Mouse (Mus musculus) c-Kit-positive CD71-negative TER-119-negative erythroid progenitor cells, embryonic 14.5 days (primary cell): ENCODE data around the gene Tshr.

Experiments used
- DNase-seq: peaks from one replicate; pipeline ENCODE4 v3.0.0-alpha.2; 2013; ENCODE audit warnings: low read depth

Gene Tshr

DNA sequence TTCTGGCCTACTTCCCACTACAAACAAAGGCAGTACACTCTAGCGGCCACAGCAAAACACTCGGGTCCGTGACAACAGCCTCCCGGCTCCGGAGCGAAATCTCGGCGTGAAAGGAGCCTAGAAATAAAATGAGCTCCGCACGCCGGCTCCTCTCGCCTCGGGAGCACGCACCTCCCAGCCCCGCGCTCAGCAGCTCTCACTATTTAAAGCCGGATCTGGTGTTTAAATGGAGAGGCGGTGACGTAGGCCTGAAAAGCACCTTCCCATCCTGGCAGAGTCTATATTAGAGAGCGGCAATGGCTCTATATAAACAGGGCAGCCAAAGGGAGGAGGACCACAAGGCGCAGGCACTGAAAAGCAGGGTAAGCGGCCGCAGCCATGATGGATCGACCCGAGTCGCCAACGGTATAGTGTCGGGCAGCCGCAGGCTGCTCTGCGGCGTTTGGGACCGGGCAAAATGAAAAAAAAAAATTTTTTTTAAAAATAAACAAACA, 203.9 kb downstream of the Tshr start:
- peak; percentile 91 for DNase-seq

DNA sequence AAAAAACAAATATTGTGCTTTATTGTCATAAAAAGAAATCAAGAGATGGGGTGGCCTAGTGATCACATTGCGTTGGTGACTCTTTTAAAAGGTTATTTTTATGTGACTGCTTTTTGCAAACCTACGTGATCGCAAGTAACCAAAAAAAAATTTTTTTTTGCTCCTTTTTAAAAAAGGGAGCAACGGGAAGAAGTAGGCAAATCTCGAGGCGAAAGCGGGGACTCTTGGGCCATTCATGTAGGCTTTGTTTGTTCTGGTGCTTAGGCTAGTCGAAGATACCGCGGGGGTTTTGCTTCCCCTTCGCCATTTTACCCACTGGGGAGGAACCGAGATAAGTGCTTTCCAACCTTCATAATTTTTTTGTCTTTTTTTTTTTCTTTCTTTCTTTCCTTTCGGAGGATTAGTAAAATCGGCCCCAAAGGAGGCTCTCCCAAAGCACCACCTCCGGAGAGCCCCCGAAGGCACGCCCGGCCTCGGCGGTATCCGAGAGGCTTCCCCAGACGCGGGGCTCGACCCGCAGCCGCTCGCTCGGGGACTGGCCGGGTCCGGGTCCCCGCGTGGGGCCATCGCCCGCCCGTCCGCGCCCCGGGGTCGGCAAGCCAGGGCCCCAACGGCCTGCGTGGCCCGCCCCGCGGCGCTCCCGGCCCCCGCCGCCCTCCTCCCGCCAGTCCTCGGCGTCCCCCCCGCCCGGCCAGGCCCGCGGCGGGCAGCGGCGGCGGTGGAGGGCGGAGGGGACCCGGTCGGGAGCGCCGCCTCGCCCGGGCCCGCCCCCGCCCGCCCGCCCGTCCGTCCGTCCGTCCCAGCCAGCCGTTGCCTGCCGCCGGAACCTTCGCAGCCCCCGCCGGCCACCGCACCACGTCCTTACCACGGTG, 204.5 kb downstream of the Tshr start:
- peak; percentile 36 for DNase-seq

DNA sequence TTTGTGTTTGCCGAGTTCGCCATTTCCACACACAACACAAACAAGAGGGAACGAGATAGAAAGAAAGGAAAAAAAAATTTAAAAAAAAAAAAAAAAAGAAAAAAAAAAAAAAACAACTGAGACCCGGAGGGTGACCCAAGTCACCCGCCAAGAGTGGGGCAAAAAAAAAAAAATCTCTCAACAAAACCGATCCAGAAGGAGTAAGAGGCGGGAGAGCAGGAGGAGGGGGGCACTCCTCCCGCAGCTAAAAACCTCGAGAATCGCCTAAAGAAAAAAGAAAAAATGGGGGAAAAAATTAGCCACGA, 205.1 kb downstream of the Tshr start:
- no peak for DNase-seq

DNA sequence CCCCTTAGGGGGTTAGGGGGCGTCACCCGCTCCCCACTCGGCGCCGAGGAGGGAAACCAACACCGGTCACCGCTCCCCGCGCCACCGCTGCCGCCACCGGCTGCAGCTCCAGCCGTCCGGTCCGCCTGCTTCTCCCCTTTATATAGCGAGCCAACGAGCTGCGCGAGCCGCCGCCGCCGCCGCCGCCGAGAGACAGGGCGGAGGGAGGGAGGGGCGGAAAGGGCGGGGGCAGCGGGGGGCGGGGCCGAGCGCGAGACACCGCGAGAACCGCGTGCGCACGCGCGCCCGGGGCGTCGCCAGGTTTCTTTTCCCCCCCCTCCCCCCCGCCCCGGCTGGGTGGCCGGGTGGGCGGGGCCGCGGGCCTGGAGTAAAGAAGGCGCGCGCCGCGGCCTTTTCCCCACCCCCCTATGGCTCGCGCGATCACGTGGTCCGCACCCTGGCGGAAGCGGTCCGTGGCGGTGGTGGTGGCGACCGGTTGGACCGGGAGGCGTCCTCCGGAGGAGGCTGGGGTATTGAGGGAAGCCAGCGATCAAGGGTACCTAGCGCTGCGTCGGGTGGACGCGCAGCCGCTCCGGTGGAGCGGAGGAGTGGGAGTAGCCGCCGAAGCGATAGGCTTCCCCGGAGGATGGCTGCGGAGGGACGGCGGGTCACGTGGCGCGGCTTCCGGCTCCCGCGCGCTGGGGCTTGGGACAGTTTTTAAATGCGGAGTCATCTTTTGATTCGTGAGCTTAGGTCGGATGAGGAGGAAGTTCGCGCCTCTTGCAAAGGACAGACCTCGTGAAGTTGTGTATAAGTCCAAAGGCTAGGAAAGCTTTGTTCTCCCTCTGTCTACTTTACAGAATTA, 205.7 kb downstream of the Tshr start, which contains the start of gene Gtf2a1:
TSS of gene Gtf2a1 (minus strand) at position 641 of the 844 bp plus-strand sequence.
- DNase-seq = peak; percentile 91

DNA sequence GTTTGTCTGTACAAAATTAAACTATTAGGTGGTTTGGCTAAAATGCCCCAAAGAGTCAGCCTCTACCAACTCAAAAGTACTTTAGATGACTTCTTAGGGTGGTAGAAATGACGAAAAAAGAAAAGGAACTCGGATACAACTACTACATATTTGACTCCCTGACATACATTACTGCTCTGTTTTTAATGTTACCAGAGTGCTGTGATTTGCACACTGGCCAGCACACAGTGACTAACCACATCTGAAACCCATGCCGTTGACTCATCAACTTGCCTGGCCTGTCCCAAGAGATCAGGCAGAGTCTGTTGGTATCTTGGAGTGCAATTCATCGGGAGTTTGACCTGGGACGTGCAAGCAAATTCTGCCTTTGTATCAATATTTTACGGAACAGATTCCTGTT, 206.4 kb downstream of the Tshr start:
- DNase-seq = peak; percentile 35

DNA sequence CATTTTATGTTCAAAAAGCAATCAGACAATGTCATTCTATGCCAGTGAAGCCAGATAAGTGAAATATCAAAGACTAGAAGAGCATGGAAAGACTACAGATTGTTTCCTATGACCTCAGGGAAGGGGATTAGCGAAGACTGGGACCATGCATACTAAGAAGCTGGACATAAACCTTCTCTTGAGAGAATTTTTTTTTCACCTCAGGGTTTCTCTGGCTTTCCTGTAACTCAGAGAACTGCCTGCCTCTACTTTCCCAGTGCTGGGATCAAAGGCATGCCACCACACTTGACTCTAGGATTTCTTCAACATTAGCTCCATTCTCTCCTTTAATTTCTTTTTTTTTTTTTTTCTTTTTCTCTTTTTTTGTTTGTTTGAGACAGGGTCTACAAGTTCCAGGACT, 206.8 kb downstream of the Tshr start:
- no peak for DNase-seq

DNA sequence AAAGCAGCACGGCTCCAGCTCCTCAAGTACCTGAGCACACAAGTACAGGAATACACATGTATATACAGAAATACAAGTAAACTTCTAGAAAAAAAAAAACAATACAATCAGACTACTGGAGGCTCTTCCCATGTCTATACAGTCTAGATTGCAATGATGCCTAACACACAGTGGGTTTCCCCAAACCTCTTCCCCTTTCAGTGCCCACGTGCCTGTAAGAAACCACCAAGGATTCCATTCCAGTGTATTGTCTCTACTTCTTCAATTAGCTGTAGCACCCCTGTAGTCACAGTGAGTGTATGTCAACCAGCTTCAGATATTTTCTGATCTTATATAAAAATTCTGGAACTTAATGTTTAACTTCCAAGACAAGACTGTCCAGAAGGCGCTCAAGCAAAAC, 207.8 kb downstream of the Tshr start:
- DNase-seq = peak; percentile 19
